Mouse (Mus musculus) limb, embryonic 15.5 days (tissue): Measurements from ENCODE around the gene Eaf1. TPM values are rescaled to one million over a fixed set of nuclear protein-coding genes. Genes with fewer than 3 reads are reported as not detected.
"Not testable (repeated sequence)": the region's sequence is repeated elsewhere in the genome, so short reads cannot be mapped to it uniquely, and the experiment has no call there.

Experiments
- ATAC-seq: fragments of 200-750 bp; cut with Nextera tagmentation; 2 replicates; pipeline ENCODE4 v1.8.0; 2017; ENCODE audit warnings: low read depth, moderate TSS enrichment; ENCODE audit not compliant: insufficient number of reproducible peaks, low FRiP score, low TSS enrichment
- H3K27ac ChIP-seq: fragments of 300-500 bp; sonication (generic); 2 replicates; pipeline ENCODE4 v1.5.1; 2015; ENCODE audit warnings: moderate library complexity, mild to moderate bottlenecking, inconsistent platforms
- H3K27me3 ChIP-seq: fragments of 300-500 bp; sonication (generic); 2 replicates; pipeline ENCODE4 v1.6.1; 2015; ENCODE audit warnings: inconsistent platforms
- H3K36me3 ChIP-seq: fragments of 300-500 bp; sonication (generic); 2 replicates; pipeline ENCODE4 v1.6.1; 2015; ENCODE audit warnings: inconsistent platforms
- H3K4me1 ChIP-seq: fragments of 300-500 bp; sonication (generic); 2 replicates; pipeline ENCODE4 v1.6.1; 2015; ENCODE audit warnings: inconsistent platforms
- H3K4me2 ChIP-seq: fragments of 300-500 bp; sonication (generic); 2 replicates; pipeline ENCODE4 v1.6.1; 2015; ENCODE audit warnings: mild to moderate bottlenecking, inconsistent platforms
- H3K4me3 ChIP-seq: fragments of 300-500 bp; sonication (generic); 2 replicates; pipeline ENCODE4 v1.5.1; 2015; ENCODE audit warnings: mild to moderate bottlenecking, inconsistent platforms
- H3K9ac ChIP-seq: fragments of 300-500 bp; sonication (generic); 2 replicates; pipeline ENCODE4 v1.6.1; 2015; ENCODE audit warnings: inconsistent platforms
- H3K9me3 ChIP-seq: fragments of 300-500 bp; sonication (generic); 2 replicates; pipeline ENCODE4 v1.6.1; 2016; ENCODE audit warnings: inconsistent platforms
- WGBS: fragments of 180-500 bp; shearing (Covaris S2); methylation state at CpG from one replicate; pipeline ENCODE4 v1.1.7; 2015; 5-methylcytosine and 5-hydroxymethylcytosine counted together
- polyA plus RNA-seq: library from polyadenylated mRNA; unstranded; fragments of >200 nt; fragmentation: Nextera tagmentation; extraction: Ambion mirVana; gene quantifications from 2 replicates; pipeline ENCODE4 v1.2.1, GENCODE M21; 2015

Eaf1 gene
- polyA plus RNA-seq, result 20.6 and 20.7 TPM in 2 replicates

DNA sequence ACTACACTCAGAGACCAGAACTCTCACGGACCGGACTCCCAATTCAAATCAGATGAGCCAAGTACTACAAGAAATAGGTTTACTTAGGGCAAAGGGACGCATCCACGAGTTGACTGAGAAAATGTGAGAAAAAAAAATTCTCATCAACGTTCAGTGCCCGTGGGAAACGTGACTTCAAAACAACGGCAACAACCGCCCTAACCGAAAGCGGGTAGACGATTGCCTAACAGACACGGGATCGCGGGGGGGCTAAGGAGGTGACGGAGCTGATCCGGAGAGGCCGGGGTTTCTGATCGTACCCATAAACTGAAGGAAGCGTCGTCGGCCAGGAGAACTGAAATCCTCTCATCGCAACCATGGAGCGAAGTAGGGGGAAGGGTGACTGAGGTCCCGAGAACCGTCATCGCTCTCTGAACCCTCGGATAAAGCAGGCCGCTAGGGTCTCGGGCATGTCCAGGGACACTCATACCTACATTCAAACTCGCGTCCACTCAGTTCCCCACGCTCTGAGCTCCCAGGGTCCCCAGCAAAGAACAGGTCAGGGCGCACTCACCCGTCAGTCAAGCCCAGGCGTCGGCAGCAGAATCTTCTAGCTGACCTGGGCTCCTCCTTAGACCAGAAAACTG is at the start of gene Eaf1:
Gene Eaf1, plus strand, starts transcription at position 51 of the 626 bp plus-strand sequence.
- whole genome bisulfite sequencing, result under 1% methylated on average over 37 of the region's 37 CpGs
- 0 out of 2 replicates have a peak, but pooled peaks have one; percentile 7 for ATAC-seq
- H3K27ac ChIP-seq, result peak within 1 kb of the TSS; percentile 88

DNA sequence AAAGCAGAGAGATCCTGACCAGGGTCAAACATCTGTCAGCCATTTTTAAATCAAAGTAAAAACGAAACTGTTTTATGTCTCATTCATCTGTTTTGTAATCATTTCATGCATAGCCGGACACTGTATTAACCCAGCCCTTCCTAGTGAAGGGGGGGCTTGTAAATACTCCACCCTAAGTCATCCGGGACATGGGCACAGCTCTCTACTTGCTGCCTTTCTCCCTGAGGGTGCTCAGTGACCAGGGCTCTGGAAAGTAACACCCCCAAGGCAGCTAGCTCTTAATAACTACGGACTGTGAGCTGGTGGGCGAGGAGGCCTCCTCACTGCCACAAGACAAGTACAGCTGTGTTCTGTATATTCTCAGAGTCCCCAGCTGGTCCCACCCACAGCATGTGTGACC is 45.2 kb upstream of the Eaf1 start:
- no peaks in the 10 kb centered on the region for H3K27me3 ChIP-seq

More for the DNA sequence above, at the start of gene Eaf1:
- H3K27me3 ChIP-seq, result no peaks in the 10 kb centered on the region
- H3K4me3 ChIP-seq, result peak within 1 kb of the TSS; percentile 74
- H3K9me3 ChIP-seq, result no peaks in the 10 kb centered on the region
- H3K9ac ChIP-seq, result peak within 1 kb of the TSS; percentile 78
- H3K4me1 ChIP-seq, result peaks cover 28% of the 10 kb centered on the region
- peaks cover 32% of the 10 kb centered on the region for H3K36me3 ChIP-seq
- H3K4me2 ChIP-seq, result peak within 1 kb of the TSS; percentile 72

DNA sequence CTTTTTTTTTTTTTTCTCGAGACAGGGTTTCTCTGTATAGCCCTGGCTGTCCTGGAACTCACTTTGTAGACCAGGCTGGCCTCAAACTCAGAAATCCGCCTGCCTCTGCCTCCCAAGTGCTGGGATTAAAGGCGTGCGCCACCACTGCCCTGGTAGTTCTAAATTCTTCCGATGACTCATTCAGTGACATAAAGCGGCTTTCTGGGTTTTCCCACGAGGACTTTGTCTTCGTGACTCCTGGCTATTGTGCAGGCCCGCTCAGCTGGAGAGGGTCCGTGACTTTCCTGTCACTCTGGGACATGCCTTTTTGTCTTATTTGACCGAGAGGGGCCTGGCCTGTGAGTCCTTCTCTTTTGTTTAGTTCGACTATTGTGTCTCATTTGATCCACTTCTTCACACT is 40.3 kb upstream of the Eaf1 start:
- H3K27me3 ChIP-seq, H3K9me3 ChIP-seq, ATAC-seq, H3K4me2 ChIP-seq, H3K4me1 ChIP-seq, H3K36me3 ChIP-seq, H3K27ac ChIP-seq, H3K4me3 ChIP-seq, H3K9ac ChIP-seq: not testable (repeated sequence)
- 85% methylated on average over 12 of the region's 12 CpGs for WGBS

More for the DNA sequence above, 45.2 kb upstream of the Eaf1 start:
- no peak overlapping the region for H3K27ac ChIP-seq
- ATAC-seq, result no peak
- H3K4me2 ChIP-seq, result no peak overlapping the region
- H3K9me3 ChIP-seq, result no peaks in the 10 kb centered on the region
- H3K9ac ChIP-seq, result no peak overlapping the region
- WGBS, result 44% methylated on average over 5 of the region's 5 CpGs
- no peak overlapping the region for H3K4me3 ChIP-seq
- no peaks in the 10 kb centered on the region for H3K36me3 ChIP-seq
- H3K4me1 ChIP-seq, result peaks cover 6% of the 10 kb centered on the region; the same call in 1 of the 2 replicates

DNA sequence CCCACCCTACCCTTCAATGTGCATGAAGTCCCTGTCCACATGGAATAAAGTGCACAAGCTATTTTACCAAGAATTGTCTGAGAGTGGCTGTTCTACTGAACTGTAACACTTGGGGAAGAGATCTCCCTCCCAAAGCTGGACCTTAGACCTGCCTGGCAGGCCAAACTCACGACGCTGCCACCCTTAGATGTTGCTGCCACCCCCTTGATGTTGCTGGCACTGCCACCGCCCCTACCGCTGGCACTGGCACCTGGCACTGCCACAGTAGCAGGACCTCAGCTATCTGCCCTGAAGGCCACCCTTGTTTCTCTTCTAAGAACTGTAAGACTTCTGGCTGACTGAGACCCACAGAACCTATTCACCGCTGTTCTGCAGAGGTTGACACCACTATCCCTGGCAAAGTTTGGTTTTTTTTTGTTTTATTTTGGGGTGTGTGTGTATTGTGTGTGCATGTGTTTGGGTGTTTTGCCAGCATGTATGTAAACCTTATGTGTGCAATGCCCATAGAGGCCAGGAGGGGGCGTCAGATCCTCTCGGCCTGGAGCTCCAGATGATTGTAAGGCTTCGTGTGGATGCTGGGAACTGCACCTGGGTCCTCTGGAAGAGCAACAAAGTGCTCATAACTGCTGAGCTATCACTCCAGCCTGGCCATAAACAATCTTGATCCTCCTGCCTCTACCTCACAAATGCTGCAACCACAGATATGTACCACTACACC is 39.2 kb upstream of the Eaf1 start:
- Histone ChIP-seq H3K4me2 (no peak overlapping the region), H3K36me3 (no peaks in the 10 kb centered on the region), H3K9ac (no peak overlapping the region), H3K4me1 (peaks cover 4% of the 10 kb centered on the region; the same call in 1 of the 2 replicates), H3K9me3 (no peaks in the 10 kb centered on the region), H3K4me3 (no peak overlapping the region), H3K27me3 (no peaks in the 10 kb centered on the region), H3K27ac (no peak overlapping the region)
- no peak for ATAC-seq
- WGBS, result 84% methylated on average over 8 of the region's 8 CpGs

DNA sequence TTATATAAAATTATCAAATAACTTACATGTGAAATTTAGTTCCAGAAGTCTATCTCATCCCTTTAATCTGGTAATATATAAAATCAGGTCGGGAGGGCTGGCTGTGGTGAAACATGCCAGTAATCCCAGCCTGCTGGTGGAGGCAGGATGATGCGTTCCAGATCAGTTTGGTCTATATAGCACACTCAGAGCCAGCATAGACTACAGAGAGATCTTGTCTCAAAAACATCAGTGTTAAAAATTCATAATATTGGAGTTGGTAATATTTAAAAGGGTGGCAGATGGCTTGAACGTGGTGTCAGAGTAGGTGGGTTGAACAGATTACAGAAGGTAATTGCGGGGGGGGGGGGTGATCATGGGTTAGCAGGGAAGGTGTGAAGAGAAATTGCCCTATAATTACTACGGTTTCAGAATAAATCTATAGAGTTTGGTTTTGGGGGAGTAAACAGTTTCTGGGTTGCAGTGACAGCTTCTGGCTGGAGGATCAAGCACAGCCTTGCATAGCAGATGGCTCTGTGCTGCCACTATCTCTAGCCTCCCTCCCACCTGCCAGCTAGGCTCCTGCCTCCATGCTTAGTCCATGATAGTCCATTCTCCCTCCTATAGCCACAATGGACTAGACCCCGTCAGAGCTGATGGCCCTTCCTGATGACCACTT is 38.0 kb upstream of the Eaf1 start:
- no peaks in the 10 kb centered on the region for H3K9me3 ChIP-seq
- 79% methylated on average over 6 of the region's 6 CpGs for WGBS
- no peak overlapping the region for H3K9ac ChIP-seq
- no peak overlapping the region for H3K4me2 ChIP-seq
- no peaks in the 10 kb centered on the region for H3K27me3 ChIP-seq
- no peak overlapping the region for H3K27ac ChIP-seq
- no peak overlapping the region for H3K4me3 ChIP-seq
- no peak for ATAC-seq
- H3K36me3 ChIP-seq, result no peaks in the 10 kb centered on the region
- H3K4me1 ChIP-seq, result peaks cover 4% of the 10 kb centered on the region; the same call in 1 of the 2 replicates

DNA sequence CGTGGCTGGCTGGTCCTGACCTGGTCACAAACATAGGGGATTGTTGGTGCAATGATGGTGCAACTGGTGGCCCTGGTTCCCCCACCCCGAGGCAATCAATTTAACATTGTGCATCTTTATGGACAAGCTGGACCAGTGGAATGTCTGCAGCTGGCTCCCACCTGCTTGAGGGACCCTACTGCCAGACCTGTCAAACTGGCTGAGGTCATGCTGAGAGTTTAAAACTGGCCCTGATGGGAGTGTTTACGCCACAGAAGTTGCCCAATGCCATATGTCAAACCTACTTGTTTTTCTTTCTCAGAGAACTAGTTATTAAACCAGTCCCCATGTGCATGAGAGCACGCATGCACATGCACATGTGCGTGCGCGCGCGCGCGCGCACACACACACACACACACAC is 36.2 kb upstream of the Eaf1 start:
- no peak overlapping the region for H3K9ac ChIP-seq
- 62% methylated on average over 12 of the region's 12 CpGs for WGBS
- H3K9me3 ChIP-seq, result no peaks in the 10 kb centered on the region
- no peaks in the 10 kb centered on the region for H3K36me3 ChIP-seq
- no peak overlapping the region for H3K4me2 ChIP-seq
- no peaks in the 10 kb centered on the region for H3K27me3 ChIP-seq
- H3K4me1 ChIP-seq, result peaks cover 7% of the 10 kb centered on the region; the same call in 1 of the 2 replicates
- H3K27ac ChIP-seq, result no peak overlapping the region
- no peak overlapping the region for H3K4me3 ChIP-seq
- ATAC-seq, result no peak

DNA sequence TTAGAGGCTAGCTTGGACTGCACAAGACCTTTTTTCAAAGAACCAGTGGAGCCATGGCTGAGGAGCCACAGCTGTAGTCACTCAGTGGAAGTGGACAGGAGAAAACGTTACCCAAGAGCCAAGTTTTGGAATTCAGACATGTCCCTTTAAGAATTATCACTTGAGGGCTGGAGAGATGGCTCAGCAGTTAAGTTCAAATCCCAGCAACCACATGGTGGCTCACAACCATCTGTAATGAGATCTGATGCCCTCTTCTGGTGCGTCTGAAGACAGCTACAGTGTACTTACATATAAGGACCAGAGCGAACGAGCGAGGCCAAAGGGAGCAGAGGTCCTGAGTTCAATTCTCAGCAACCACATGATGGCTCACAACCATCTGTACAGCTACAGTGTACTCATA is 32.0 kb upstream of the Eaf1 start:
- not testable (repeated sequence) for H3K27ac ChIP-seq, H3K4me2 ChIP-seq, H3K9ac ChIP-seq, H3K4me1 ChIP-seq, H3K27me3 ChIP-seq, H3K36me3 ChIP-seq, H3K9me3 ChIP-seq, H3K4me3 ChIP-seq, ATAC-seq
- WGBS, result 78% methylated on average over 5 of the region's 5 CpGs

DNA sequence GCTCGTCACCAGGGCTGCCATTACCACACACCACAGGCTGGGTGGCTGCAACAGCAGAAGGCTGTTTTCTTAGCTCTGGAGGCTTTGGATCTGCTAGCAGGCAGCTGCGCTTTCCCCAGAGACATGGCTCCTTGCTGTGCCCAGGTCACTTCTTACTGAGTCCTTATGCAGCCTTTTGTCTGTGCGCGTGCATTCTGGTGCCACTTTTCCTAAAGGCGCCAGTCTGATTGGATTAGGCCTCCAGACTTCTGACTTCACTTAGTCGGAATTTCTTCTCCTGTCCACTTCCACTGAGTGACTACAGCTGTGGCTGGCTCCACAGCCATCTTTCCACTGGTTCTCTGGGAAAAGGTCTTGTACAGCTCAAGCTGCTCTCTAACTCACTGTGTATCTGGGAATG is 31.3 kb upstream of the Eaf1 start:
- no peaks in the 10 kb centered on the region for H3K9me3 ChIP-seq
- ATAC-seq, result no peak
- H3K4me1 ChIP-seq, result peaks cover 3% of the 10 kb centered on the region; the same call in 1 of the 2 replicates
- H3K4me2 ChIP-seq, result no peak overlapping the region
- H3K36me3 ChIP-seq, result no peaks in the 10 kb centered on the region
- H3K9ac ChIP-seq, result no peak overlapping the region
- H3K27me3 ChIP-seq, result no peaks in the 10 kb centered on the region
- 59% methylated on average over 6 of the region's 6 CpGs for WGBS
- no peak overlapping the region for H3K4me3 ChIP-seq
- H3K27ac ChIP-seq, result peak overlapping the region; percentile 57; the same call in 1 of the 2 replicates

DNA sequence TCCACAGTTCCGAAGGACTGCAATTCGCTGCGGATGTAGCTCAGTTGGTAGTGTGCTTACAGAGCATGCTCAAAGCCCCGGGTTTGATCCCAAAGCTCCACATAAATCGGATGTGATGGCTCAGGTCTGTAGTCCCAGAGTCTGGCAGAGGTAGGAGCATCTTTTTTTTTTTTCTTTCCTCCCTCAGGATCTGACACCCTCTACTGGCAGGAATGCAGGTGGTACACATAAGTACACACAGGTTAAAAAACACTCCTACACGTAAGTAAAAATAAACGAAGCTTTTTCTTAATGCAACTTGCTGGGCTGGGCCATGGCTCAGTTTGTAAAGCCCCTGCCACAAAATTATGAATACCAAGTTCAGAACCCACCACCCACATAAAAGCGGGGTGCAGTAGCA is 30.0 kb upstream of the Eaf1 start:
- WGBS, result 56% methylated on average over 8 of the region's 8 CpGs
- Histone ChIP-seq H3K36me3 (no peaks in the 10 kb centered on the region), H3K27me3 (no peaks in the 10 kb centered on the region), H3K9ac (no peak overlapping the region), H3K4me2 (no peak overlapping the region), H3K4me1 (0 out of 2 replicates have a peak, but pooled peaks cover 3% of the 10 kb centered on the region), H3K4me3 (no peak overlapping the region), H3K27ac (no peak overlapping the region), H3K9me3 (no peaks in the 10 kb centered on the region)
- no peak for ATAC-seq

DNA sequence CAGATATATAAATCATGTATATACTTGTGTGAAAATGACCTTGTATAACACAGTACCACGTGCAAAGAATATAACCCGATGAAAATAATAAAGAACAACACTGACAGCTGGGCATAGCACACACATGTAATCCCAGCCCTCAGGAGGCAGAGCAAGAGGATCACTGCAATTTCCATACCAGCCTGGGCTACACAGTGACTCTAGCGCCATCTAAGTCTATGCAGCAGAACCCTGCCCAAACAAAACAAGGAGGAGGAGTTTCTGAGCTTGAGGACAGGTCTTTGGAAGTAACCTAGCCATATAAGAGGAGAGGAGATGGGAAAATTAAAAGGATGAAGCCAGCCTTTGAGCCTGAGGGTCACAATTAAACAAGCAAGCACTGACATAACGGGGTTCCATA is 24.5 kb upstream of the Eaf1 start:
- H3K27me3 ChIP-seq, result no peaks in the 10 kb centered on the region
- H3K36me3 ChIP-seq, result no peaks in the 10 kb centered on the region
- H3K27ac ChIP-seq, result no peak overlapping the region
- WGBS, result 49% methylated on average over 4 of the region's 4 CpGs
- no peak overlapping the region for H3K4me2 ChIP-seq
- ATAC-seq, result no peak
- no peak overlapping the region for H3K9ac ChIP-seq
- no peaks in the 10 kb centered on the region for H3K9me3 ChIP-seq
- no peak overlapping the region for H3K4me3 ChIP-seq
- no peaks in the 10 kb centered on the region for H3K4me1 ChIP-seq

DNA sequence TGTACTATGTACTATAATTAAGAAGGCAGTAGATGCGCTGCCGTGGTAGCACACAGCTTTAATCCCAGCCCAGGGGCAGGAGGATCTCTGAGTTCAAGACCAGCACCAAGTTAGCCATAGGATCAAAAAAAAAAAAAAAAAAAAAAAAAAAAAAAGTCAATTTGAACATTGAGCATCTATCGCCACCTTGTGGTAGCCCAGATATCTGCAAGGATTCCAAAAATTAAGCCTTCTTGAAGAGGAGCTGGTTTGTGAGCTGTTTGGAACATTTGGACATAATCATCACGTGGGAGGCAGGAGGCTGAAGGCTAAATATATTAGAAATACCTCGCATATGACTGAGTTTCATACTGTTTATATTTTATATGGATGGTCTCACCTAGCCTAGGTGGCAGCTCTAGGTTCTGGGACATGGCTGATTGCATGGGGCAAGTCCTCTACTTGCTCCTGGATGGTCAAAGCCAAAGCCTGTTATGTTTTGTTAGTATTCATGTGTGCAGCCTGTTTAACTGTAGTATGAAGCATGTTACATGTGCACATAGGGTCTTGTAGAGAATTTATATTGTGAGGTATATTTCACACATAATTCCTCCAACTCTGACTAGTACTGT is 21.6 kb upstream of the Eaf1 start:
- Histone ChIP-seq H3K9ac (no peak overlapping the region), H3K4me2 (no peak overlapping the region), H3K4me1 (no peaks in the 10 kb centered on the region), H3K27ac (no peak overlapping the region), H3K27me3 (no peaks in the 10 kb centered on the region), H3K4me3 (no peak overlapping the region), H3K9me3 (no peaks in the 10 kb centered on the region), H3K36me3 (no peaks in the 10 kb centered on the region; the same call in 1 of the 2 replicates)
- 6% methylated on average over 5 of the region's 5 CpGs for WGBS
- no peak for ATAC-seq

DNA sequence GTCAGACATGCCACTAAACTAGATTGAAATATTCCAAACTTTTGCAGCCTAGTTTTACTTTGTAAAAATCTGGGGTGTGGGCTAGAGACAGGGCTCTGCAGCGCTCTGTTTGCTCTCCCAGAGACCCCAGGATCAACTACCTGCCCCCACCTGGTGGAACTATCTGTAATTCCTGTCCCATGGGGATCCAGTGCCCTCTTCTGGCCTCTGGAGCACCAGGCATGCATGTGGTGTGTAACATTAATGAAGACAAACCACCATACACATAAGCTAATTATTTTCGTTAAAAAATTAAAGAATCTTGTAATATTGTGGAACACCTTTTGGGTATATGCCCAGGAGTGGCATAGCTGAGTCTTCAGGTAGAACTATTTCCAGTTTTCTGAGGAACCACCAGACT is 20.9 kb upstream of the Eaf1 start:
- 82% methylated on average over 2 of the region's 2 CpGs for WGBS
- no peak overlapping the region for H3K9ac ChIP-seq

More for the DNA sequence above, 20.9 kb upstream of the Eaf1 start:
- H3K27me3 ChIP-seq, result no peaks in the 10 kb centered on the region
- no peaks in the 10 kb centered on the region for H3K9me3 ChIP-seq
- ATAC-seq, result no peak
- H3K4me1 ChIP-seq, result no peaks in the 10 kb centered on the region
- H3K27ac ChIP-seq, result no peak overlapping the region
- H3K4me3 ChIP-seq, result no peak overlapping the region
- peaks cover 6% of the 10 kb centered on the region for H3K36me3 ChIP-seq
- H3K4me2 ChIP-seq, result no peak overlapping the region
